Mouse (Mus musculus) embryo, embryonic 9.5 days (tissue): ENCODE results near the gene Cacna2d1.

Experiments used
- DNase-seq: peaks from one replicate; pipeline ENCODE4 v3.0.0-alpha.2; 2017; ENCODE audit errors: extremely low spot score

Cacna2d1 gene

GRCm38 (mm10) chr5:15983354-15983753 lies 48.9 kb downstream of the Cacna2d1 start:
- DNase-seq: peak; percentile 19

GRCm38 (mm10) chr5:15985228-15985858 lies 50.9 kb downstream of the Cacna2d1 start:
- no peak for DNase-seq

- peak; percentile 77 for DNase-seq
Observed at GRCm38 (mm10) chr5:15985901-15986300, 51.4 kb downstream of the Cacna2d1 start.

GRCm38 (mm10) chr5:15991428-15992139 lies 57.1 kb downstream of the Cacna2d1 start:
- no peak for DNase-seq

GRCm38 (mm10) chr5:15993252-15993944 lies 58.9 kb downstream of the Cacna2d1 start:
- peak; percentile 33 for DNase-seq

- DNase-seq: no peak
Observed at GRCm38 (mm10) chr5:15997190-15997589, 62.7 kb downstream of the Cacna2d1 start.

- DNase-seq: no peak
Observed at GRCm38 (mm10) chr5:15997769-15998168, 63.3 kb downstream of the Cacna2d1 start.

- DNase-seq: no peak
Observed at GRCm38 (mm10) chr5:16000917-16001316, 66.4 kb downstream of the Cacna2d1 start.

- DNase-seq: peak; percentile 53
Observed at GRCm38 (mm10) chr5:16002431-16003063, 68.1 kb downstream of the Cacna2d1 start.

GRCm38 (mm10) chr5:16004305-16004704 lies 69.8 kb downstream of the Cacna2d1 start:
- no peak for DNase-seq

GRCm38 (mm10) chr5:16006964-16007363 lies 72.5 kb downstream of the Cacna2d1 start:
- no peak for DNase-seq

- no peak for DNase-seq
Observed at GRCm38 (mm10) chr5:16013649-16014048, 79.2 kb downstream of the Cacna2d1 start.

- DNase-seq: no peak
Observed at GRCm38 (mm10) chr5:16014392-16014791, 79.9 kb downstream of the Cacna2d1 start.

GRCm38 (mm10) chr5:16024626-16025417 lies 90.3 kb downstream of the Cacna2d1 start:
- DNase-seq: no peak

GRCm38 (mm10) chr5:16028881-16029280 lies 94.4 kb downstream of the Cacna2d1 start:
- DNase-seq: no peak

- DNase-seq: no peak
Observed at GRCm38 (mm10) chr5:16029481-16029880, 95.0 kb downstream of the Cacna2d1 start.

GRCm38 (mm10) chr5:16033569-16033968 lies 99.1 kb downstream of the Cacna2d1 start:
- no peak for DNase-seq

- no peak for DNase-seq
Observed at GRCm38 (mm10) chr5:16035259-16035658, 100.8 kb downstream of the Cacna2d1 start.

- DNase-seq: no peak
Observed at GRCm38 (mm10) chr5:16045147-16045878, 110.8 kb downstream of the Cacna2d1 start.

- no peak for DNase-seq
Observed at GRCm38 (mm10) chr5:16047452-16048191, 113.1 kb downstream of the Cacna2d1 start.
